Mouse (Mus musculus): ENCODE measurements around the gene Acvr1c. TPM values are rescaled to one million over a fixed set of nuclear protein-coding genes. Genes with fewer than 3 reads are reported as not detected.

The Acvr1c gene
- 10 to 100 TPM; 15.1 to 20.4 (median 17.0) TPM for total RNA-seq (2022)

DNA sequence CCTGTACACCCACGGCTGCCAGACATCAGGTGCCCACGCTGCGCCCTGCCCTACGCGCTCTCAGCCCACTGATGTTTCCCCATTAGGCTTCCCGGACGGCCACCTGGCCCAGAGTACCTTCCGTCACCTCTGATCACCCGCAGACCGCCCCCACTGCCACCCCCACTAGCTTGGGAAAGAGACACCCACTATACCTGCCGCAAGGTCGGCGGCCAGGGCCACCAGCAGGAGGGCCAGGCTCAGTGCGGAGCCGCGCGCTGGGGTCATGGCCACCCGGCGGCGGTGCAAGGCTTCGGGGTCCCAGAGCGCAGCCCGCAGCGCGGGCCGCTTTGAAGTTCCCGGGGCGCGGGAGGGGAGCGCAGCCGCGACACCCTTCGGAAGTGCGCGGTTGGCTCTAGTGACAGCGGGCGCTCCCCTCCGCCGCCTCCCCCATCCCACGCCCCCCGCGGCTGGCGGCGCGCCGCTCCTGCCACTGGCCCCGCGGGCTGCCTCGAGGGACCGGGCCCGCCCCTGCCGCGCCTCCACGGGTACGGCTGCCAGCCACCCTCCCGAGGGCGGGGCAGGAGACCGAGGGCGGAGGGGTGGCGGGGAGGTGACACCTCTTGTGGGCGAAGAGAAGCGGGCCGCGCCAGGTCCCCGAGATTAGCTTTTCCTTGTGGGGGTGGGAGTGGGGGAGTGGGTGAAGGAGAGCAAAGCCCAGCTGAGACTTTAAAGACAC is at the start of gene Acvr1c:
Gene Acvr1c (minus strand): TSS at position 482 of the 718 bp plus-strand sequence.
- peak; percentile 12 to 13 for DNase-seq (ENCODE audit: low spot score in 2 of 2)

DNA sequence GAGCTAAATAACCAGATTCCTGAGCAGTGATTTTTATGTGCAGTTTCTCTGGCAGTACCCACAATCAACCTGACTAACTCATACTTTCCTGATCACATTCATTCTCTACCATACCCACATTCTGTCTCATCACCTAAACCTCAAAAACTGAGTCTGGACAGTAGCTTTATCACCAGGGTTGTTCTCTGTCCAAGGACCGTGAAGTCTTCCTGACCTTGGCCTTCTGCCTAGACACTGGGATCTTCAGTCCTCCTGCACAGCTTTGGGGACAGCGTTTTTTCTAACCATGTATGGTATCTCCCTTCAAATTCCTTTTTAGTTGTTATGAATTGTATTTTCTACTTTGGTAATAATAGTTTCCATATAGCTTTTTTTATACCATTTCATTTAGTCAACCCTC is 45.8 kb upstream of the Acvr1c start:
- no peak for DNase-seq (ENCODE audit: low spot score in 2 of 2)

DNA sequence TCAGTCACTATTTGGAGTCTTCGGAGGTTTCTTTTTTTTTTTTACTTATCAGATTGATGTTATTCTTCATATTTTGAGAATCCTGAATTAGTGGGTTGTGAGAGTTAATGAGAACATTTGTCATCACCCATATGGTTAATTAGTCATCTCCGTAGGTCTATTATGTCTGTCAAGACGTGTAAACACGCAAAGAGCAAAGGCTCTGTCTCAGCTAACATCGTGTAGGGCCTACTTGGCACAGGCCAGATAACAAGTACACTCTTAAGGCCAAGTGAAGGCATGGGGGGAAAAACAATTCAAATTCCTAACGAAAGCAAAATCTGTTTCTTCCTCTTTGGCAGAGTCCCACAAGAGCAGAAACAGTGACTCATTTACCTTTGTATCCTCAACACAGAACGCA is 30.9 kb upstream of the Acvr1c start:
- DNase-seq (ENCODE audit: low spot score in 2 of 2): peak in 1 of 2 experiments; percentile 9

DNA sequence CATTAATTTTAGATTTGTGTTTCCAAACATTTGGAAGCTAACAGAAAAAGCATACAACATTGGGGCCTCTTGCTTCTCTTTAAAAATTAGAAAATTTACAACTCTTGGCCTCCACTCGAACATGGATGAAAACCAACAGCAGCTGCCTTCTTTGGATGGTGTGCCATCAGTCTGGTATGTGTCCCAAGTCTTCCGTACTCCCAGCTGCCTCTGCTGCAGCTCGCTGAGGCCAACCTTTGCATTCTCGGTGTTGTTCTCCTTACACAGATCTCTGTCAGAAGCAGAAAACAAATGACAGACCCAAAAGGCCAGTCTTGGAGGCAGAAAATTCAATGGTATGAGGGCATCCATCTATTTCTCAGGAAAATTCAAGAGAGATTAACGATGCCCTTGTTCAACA is 22.3 kb upstream of the Acvr1c start:
- no peak for DNase-seq (ENCODE audit: low spot score in 2 of 2)

DNA sequence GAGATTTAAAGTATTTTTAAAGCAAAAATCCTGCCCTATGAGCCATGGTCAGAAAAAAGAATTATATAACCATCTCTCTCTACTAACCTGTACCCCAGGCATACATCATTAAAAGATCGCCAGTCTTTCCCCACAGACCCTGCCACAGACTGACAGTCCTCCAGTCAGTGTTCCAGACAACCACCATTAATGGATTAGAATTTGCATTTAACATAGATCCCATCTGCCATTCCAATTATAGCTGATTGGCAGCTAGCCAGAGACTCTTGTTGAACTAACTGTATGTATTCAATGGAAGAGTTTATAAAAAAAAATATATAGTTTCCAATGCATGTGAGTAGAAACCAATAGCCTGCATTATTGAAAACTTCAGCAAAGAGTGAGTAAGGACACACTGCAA is 21.8 kb upstream of the Acvr1c start:
- DNase-seq (ENCODE audit: low spot score in 2 of 2): no peak

DNA sequence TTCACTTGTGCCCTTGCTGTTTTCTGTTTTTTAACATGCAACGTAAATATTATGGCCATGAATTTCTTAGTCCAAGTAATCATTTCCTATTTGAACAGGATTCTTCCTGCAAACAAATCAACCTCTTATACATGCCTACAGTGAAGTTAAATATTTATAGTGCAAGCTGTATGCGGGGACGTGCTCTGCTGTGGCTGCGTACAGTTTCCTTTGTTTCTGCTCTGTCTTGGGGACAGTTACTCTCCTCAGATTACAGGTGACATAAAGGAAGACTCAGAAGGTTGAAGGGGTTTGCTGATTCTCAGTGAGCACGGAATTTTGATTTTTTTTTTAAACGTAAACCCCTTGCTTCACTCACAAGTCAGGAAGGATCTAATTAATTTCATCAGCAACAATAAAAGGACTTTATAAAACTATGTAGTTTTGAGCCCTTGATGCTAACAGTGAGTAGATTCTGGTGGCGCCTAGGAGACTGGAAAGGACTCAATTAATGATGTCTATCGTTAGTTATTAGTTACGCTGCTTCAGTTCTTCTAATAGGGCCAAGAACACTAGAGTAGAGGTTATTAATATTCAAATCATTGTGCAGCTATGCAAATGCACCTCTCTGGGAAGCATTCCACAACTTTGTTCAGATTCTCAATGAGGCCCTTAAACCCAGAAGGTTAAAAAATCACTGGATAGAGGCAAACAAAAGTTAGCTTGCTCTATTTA is 19.9 kb upstream of the Acvr1c start:
- no peak for DNase-seq (ENCODE audit: low spot score in 2 of 2)

DNA sequence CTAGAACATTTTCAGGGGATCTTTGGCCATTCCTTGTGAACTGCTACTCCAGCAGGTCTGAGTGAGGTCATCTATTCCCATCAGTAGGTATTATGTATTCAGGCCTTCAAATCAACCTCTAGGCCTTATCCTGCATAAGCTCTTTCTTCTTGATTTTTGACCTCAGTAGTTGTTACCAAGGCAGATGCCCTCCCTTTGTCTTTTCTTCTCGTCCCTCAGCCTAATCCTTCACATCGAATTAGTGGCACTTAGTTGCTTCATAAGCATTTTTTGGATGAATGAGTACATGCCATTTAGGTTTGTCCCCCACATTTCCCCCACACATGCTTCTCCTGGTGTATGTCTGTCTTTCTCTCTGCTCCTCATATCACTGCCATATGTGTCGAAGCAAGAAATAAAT is 8.5 kb upstream of the Acvr1c start:
- DNase-seq (ENCODE audit: low spot score in 2 of 2): no peak

DNA sequence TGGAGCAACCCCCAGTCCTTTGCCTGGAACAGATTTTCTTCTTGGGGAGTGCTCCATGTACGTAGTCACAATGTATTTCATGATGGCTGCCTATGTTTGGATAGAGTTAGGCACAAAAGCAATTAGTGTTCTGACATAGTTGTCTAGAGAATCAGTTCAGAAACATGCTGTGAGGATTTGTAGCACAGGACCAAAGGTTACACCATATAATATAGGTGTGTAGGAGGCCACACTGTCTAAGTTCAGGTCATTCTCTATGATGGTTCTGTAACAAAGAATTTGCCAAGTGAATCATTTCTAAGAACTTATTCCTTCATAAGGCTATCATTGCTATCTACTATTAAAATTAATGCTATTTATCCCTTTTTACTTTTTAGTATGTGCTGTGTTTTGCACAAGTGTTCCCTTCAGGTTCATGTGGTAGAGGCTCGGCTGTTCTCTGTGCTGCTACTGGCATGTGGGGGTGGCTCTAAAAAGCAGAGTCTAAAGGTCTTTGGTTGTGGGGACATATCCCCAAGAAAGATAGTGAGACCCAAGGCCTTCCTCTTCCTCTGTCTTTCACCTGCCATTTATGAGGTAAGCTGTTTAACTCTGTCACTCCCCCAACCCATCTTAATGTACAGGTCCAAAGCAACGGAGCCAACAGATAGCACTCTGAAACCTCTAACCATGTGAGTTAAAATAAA is 3.8 kb upstream of the Acvr1c start:
- DNase-seq (ENCODE audit: low spot score in 2 of 2): no peak

DNA sequence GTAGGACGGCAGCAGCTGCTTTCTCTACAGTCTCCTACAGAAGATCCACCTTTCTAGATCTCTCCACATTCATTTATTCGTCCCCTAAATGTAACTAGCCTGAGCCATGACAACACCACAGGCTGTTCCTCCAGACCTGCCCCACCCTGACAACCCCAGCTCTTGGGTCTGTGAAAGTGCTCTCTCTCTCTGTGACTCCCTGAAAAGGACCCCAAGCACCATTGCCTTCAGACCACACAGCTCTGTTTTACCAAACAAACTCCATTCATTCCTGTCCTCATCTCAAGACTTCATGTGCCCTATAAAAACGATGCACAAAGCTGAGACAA is 401 bp upstream of the Acvr1c start:
- DNase-seq (ENCODE audit: low spot score in 2 of 2): no peak

DNA sequence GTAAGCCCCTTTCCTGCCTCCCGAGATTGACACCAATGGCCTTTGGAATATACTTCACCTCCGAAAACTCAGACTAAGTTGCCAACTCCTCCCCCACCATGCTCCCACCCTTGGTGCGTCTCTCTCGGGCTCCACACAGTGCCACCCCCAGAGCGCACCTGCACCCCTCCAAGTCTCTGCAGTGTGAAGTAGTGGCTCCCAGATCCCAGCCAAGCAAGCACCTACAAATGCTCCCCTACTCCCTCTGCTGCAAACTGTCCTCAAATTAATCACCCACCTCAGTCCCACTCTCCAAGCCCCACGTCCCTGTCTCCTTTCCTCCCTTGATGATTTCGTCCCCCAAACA is 654 bp downstream of the Acvr1c start:
- DNase-seq (ENCODE audit: low spot score in 2 of 2): peak in 1 of 2 experiments; percentile 9

DNA sequence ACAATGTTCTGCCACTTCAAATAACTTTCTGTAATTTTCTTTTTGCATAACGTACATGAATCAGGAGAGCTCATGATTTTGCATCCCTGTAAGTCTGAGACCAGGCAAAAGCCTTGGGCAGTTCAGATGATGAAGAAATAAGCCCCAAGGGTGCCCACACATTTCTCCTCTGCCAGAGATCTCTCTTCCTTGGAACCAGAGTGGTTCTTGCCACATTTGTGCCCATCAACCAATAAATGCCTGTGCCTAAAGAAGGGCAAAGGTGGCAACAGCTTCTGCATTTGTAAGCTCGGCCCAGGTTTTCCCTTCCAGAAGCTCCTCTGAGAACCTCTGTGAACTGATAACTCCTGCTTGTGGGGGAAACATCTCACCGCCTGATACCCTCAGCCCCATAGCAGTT is 3.3 kb downstream of the Acvr1c start:
- DNase-seq (ENCODE audit: low spot score in 2 of 2): no peak

DNA sequence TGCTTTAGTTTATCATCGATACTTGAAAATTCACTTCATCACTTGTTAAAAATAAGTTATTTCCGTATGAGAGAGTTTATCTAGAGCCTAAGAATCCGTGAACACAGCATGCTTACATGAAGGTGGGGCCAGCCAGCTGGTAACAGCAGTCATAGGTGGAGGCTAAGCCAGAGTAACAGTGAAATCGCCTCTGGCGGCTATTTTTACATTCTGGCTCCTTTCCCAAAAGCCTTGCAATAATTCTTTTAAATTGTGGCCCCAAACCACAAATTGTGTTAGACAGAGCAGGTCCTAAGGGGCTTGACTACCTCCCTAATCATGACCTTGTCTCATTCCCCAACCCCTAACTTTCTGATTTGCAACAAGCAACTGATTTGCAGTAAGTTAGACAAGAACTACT is 4.8 kb downstream of the Acvr1c start:
- DNase-seq (ENCODE audit: low spot score in 2 of 2): no peak

DNA sequence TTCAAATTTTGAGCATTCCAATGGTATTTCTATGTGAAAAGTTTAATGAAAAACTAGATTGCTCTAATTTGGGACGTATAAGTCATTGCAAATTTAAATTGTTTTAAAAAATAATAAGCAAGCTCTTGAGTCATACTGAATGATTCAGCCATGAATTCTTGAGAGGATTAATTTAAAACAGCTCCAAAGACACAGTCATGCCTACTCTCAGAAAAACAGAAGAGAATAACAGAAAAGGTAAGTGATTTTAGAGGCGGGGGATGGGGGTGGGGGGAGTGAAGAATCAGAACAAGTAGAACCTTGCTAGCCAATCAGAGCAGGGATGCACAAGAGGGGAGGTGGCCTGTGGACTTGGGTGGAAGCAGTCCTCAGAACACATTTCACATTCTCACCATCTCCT is 7.0 kb downstream of the Acvr1c start:
- no peak for DNase-seq (ENCODE audit: low spot score in 2 of 2)

DNA sequence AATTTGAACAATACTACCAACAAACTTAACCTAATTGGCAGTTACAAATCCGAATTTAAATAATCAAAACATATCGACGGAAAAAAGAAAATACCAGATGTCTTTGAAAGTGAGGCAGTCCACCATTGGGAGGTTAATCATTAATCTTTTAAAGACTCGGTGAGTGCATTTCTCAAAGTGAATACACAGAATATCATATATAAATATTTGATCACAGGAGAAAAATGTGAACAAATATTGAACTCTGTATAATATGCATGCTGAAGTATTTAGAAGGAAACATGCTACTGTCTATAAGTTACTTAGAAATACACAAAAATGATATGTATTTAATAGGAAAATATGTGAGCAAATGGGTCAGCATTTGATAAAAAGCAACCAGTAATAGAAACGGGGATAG is 21.0 kb downstream of the Acvr1c start:
- no peak for DNase-seq (ENCODE audit: low spot score in 2 of 2)

DNA sequence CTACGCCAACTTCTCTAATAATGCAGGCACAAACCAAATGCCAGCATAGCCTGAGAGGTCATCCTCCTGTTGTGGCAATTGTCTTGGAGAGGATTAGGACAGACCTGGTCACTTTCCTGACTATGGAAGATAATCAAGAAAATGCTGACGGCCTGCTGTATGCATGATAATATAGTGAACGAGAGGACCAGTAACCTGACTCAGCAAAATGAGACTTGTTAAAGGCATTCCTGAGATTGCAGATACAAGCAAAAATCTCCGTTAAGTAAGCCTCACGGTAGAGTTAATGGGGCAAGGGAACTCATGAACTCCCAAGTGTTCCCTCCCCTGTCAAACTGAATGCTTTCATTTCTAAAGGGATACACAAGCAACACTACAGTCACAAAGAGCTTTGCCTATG is 28.1 kb downstream of the Acvr1c start:
- DNase-seq (ENCODE audit: low spot score in 2 of 2): no peak

DNA sequence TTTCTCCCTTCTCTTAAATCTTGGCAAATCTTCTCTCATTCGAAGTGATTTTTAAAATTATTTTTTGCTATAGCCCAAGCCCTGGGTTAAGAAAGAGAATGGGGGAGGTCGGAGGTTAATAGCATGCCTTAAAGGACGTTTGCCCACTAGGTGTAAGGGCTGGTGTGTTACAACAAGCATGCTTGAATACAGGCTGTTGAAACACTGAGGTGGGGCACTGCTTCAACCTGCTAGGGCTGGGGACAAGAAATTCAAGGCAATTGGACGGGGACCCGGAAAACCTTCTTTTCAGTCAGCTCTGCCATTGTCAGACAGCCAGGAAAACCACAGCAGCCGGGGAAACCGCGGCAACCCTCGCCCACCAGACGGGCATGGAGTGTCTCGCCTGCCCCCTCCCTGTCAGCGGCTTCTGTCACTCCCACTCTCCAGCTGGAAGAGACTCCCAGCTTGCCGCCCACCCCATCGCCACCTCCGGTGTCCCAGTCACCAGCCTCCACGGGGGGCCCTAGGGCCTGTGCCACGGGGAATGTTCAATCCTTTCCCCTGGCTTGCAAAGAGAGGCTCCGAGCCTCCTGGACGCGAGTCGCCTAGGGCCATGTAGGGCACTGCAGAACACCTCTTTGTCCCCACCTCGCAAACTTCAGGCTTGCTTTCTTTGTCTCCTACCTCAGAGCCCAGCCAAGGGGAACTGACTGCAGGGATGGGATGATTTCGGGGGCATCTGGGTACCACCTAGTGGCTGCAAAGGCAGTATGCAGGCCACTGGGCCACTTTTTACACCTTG is 33.4 kb downstream of the Acvr1c start:
- peak; percentile 70 to 81 for DNase-seq (ENCODE audit: low spot score in 2 of 2)

DNA sequence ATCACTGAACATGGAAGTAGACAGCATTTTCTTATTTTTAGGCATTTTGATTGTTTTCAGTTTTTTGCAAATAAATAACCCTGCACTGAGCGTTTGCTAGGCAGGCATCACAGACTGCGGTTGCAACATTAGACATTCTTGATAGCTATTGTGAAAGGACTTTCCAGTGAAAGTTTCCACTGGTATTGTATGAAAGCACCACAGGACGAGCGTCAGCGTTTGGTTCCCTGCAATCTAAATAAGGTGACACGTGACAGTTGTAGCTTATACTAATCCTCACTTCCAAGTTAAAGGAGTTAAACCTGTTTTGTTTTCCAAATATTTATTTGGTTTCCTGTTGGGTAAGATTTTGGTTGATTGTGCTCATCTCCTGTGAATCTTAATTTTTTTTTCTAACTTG is 34.4 kb downstream of the Acvr1c start:
- no peak for DNase-seq (ENCODE audit: low spot score in 2 of 2)

DNA sequence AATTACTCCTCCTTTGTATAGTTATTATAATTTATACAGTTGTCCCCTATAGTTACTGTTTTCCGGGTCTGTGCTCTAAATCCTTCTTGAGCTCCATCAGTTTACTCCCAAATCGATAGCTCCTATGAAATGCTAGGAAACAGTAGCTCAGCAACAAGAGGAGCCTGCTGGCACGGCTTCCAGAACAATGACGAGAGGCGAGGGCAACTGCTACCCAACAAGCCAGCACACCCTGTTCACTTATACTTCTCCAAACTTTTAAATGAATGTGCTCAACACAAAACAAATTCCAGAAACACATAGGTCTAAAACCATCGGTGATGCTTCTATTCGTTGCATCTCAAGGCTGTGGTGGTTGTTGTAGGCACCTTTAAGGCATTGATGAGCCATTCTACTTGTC is 41.5 kb downstream of the Acvr1c start:
- peak; percentile 43 to 46 for DNase-seq (ENCODE audit: low spot score in 2 of 2)

DNA sequence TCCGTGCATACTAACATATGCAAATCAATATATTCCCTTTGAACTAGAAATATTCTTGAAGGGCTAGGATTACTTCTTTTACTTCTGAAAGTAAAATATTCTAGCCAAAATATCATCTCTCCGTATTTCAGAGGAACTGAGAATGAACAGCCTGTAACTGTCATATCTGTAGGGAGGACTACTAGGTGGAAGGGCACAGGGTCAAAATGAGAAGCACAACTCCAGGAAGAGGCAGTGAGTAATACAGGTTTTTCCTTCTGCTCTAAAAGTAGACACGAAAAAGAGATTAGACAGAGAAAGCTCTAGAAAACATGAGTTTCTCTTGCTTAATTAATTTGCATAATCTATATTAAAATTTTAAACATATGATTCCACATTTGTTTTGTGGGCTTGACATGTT is 48.0 kb downstream of the Acvr1c start:
- no peak for DNase-seq (ENCODE audit: low spot score in 2 of 2)

DNA sequence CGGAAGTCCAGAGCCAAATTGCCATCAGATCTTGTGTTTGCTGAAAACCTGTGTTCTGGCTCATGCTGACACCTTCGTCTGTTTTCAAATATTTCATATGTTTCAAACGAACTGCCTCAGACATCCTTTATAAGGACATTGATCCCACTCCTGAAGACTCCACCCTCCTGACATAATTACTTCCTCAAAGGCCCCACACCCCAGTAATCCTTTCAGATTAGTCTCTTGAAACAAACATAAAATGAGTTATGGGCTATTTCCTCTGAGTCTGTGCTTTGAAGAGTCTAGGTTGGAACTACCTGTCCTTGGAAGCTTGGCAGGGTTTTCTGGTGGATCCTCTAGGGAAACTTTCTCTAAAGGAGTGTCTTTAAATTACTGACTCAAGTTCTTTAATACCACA is 53.2 kb downstream of the Acvr1c start:
- DNase-seq (ENCODE audit: low spot score in 2 of 2): no peak

DNA sequence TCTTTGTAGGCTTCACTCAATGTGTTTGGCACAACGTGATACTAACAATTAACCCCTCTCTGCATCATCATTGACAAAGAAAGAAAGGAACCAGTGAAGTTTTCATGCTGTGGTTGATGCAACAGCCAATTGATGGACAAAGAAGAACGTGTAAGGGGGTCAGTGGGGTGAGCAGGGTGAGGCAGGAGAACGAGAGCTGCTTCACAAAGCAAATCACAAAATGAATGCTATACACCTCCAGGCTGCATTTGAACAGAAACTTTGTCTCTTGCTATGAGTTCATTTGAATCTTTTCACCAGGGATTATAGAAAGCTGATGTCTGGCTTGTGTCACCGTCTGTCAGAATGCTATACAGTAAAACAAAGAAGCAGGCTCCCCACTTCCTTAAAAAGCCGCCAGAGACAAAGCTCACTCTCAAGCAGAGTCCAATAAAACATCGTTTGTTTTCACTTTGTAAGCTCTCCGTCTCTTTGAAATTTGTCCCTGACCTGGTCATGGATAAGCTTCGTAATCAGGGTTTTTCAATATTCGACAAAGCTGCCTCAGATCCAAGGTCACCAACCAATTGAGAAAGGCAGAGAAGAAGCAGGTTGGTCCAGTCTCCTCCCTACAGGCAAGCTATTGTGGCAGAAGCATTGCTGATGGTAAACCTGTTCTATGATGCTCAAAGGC is 67.8 kb downstream of the Acvr1c start:
- no peak for DNase-seq (ENCODE audit: low spot score in 2 of 2)
